In the genomic region with DNA sequence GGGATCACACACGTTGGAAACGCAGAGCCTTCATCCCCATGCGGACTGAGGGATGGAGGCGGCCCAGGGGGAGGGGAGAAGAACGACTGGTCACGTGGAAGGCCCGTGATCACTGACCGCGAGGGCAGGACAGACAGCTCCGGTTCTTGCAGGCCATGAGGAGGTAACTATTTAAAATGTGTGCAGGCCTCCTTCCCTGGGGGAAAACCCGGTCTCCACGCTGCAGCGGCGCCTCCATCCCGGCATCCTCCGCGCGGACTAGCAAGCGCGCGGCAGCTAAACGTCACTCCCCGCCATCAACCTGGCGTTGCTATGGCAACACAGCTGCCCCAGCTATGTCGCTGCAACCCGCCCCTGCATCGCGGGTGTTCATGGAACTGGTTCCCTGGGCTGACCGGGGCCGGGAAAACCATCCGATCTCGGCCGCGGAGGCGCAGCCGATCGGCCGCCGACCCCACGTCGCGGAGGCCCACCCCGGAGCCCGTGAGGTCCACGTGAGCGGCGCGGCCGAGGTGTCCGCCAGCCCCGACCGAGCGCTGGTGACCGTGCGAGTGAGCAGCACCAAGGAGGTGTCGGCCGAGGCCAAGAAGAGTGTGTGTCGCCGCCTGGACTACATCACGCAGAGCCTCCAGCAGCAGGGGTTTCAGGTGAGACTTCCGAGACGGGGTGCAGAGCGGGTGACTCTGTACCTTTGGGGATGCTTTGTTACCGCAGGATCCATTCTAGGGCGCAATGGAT, we compare ENCODE assay signal across 8 mouse cellular contexts. TPM values are rescaled to one million over a fixed set of nuclear protein-coding genes. Genes with fewer than 3 reads are reported as not detected.
DNase-seq lines count a peak whose midpoint lies in the region; ATAC-seq and TF ChIP-seq lines count a peak whose summit lies in the region.

No protein-coding gene starts in this region.

- H3K9ac ChIP-seq in embryonic facial prominence, embryonic 15.5 days = peak overlapping the region; percentile 62
- peak overlapping the region; percentile 88 for H3K9ac ChIP-seq in limb, embryonic 14.5 days (ENCODE audit: low read depth, low read length, severe bottlenecking)
- H3K9ac ChIP-seq in midbrain, embryonic 16.5 days (ENCODE audit: low read depth, low read length) = peak overlapping the region; percentile 89

- H3K27ac ChIP-seq in bone marrow macrophage, adult 2 months (ENCODE audit: insufficient read depth, low read depth, low read length) = peak overlapping the region; percentile 90
- H3K27ac ChIP-seq in embryonic facial prominence, embryonic 15.5 days (replicated peaks) = peak overlapping the region; percentile 80
- H3K27ac ChIP-seq in limb, embryonic 14.5 days (replicated peaks; ENCODE audit: low read depth, low read length) = peak overlapping the region; percentile 90
- H3K27ac ChIP-seq in midbrain, embryonic 16.5 days (ENCODE audit: low read length) = peak overlapping the region; percentile 91
- 0 out of 2 replicates have a peak overlapping the region, but pooled peaks have one; percentile 1 for H3K27ac ChIP-seq in spleen, adult 2 months (ENCODE audit: insufficient read depth, low read length)

- peaks cover 15% of the 10 kb centered on the region for H3K4me1 ChIP-seq in bone marrow macrophage, adult 2 months (ENCODE audit: control insufficient read depth, insufficient read depth, low read length)
- 0 out of 2 replicates have a peak, but pooled peaks cover 5% of the 10 kb centered on the region for H3K4me1 ChIP-seq in embryonic facial prominence, embryonic 15.5 days
- H3K4me1 ChIP-seq in limb, embryonic 14.5 days (ENCODE audit: control insufficient read depth, insufficient read depth, low read length) = peaks cover 5% of the 10 kb centered on the region
- peaks cover 14% of the 10 kb centered on the region for H3K4me1 ChIP-seq in midbrain, embryonic 16.5 days (ENCODE audit: control insufficient read depth, insufficient read depth, low read length)
- H3K4me1 ChIP-seq in spleen, adult 2 months (ENCODE audit: control insufficient read depth, insufficient read depth, insufficient read length) = no peaks in the 10 kb centered on the region; the same call in 1 of the 2 replicates

- no peaks in the 10 kb centered on the region for H3K9me3 ChIP-seq in embryonic facial prominence, embryonic 15.5 days (replicated peaks)
- H3K9me3 ChIP-seq in limb, embryonic 14.5 days (ENCODE audit: control insufficient read depth, low read length) = no peaks in the 10 kb centered on the region
- H3K9me3 ChIP-seq in midbrain, embryonic 16.5 days (replicated peaks; ENCODE audit: control insufficient read depth, low read length, poor library complexity, severe bottlenecking) = 0 out of 2 replicates have a peak, but pooled peaks cover 2% of the 10 kb centered on the region

- TF ChIP-seq POLR2A in bone marrow macrophage, adult 2 months (IDR thresholded peaks at IDR 0.05; ENCODE audit: borderline replicate concordance, low read depth, low read length) = no peak
- TF ChIP-seq POLR2A in limb, embryonic 14.5 days (IDR thresholded peaks at IDR 0.05; ENCODE audit: borderline replicate concordance, extremely low read depth, insufficient read depth, insufficient read length) = 0 out of 2 replicates have a peak, but pooled peaks have one; percentile 56
- no peak; the same call in 1 of the 2 replicates for TF ChIP-seq POLR2A in spleen, adult 2 months (IDR thresholded peaks at IDR 0.05; ENCODE audit: low read depth, low read length)

- no peak for TF ChIP-seq CTCF in bone marrow macrophage, adult 2 months (IDR thresholded peaks at IDR 0.05; ENCODE audit: low read depth, low read length)
- no peak for TF ChIP-seq CTCF in spleen, adult 2 months (IDR thresholded peaks at IDR 0.05; ENCODE audit: extremely low read depth, insufficient read depth, insufficient read length, insufficient replicate concordance)

- under 1% methylated on average over 65 of the region's 65 CpGs for WGBS in embryonic facial prominence, embryonic 15.5 days
- WGBS in limb, embryonic 14.5 days = 3% methylated on average over 58 of the region's 65 CpGs
- WGBS in midbrain, embryonic 16.5 days = under 1% methylated on average over 65 of the region's 65 CpGs
- WGBS in spleen, adult 2 months = 1% methylated on average over 65 of the region's 65 CpGs

- peak overlapping the region; percentile 66 for H3K4me2 ChIP-seq in embryonic facial prominence, embryonic 15.5 days (replicated peaks)
- H3K4me2 ChIP-seq in limb, embryonic 14.5 days (replicated peaks; ENCODE audit: low read depth, low read length, severe bottlenecking) = peak overlapping the region; percentile 56
- peak overlapping the region; percentile 74 for H3K4me2 ChIP-seq in midbrain, embryonic 16.5 days (ENCODE audit: low read length)

- no peaks in the 10 kb centered on the region for H3K27me3 ChIP-seq in embryonic facial prominence, embryonic 15.5 days
- H3K27me3 ChIP-seq in limb, embryonic 14.5 days (ENCODE audit: control insufficient read depth, insufficient read depth, low read length) = no peaks in the 10 kb centered on the region
- no peaks in the 10 kb centered on the region for H3K27me3 ChIP-seq in midbrain, embryonic 16.5 days (ENCODE audit: control insufficient read depth, insufficient read depth, low read depth, low read length)
- no peaks in the 10 kb centered on the region for H3K27me3 ChIP-seq in spleen, adult 2 months (ENCODE audit: control insufficient read depth, insufficient read depth, low read length)

- H3K36me3 ChIP-seq in embryonic facial prominence, embryonic 15.5 days = no peaks in the 10 kb centered on the region
- no peaks in the 10 kb centered on the region for H3K36me3 ChIP-seq in limb, embryonic 14.5 days (ENCODE audit: control insufficient read depth, insufficient read depth, low read length)
- H3K36me3 ChIP-seq in midbrain, embryonic 16.5 days (ENCODE audit: control insufficient read depth, insufficient read depth, low read length) = peaks cover 2% of the 10 kb centered on the region; the same call in 1 of the 2 replicates
- no peaks in the 10 kb centered on the region for H3K36me3 ChIP-seq in spleen, adult 2 months (ENCODE audit: control insufficient read depth, insufficient read depth, low read length)

- peak overlapping the region; percentile 95 for H3K4me3 ChIP-seq in bone marrow macrophage, adult 2 months (ENCODE audit: insufficient read depth, low read length)
- peak overlapping the region; percentile 79 for H3K4me3 ChIP-seq in embryonic facial prominence, embryonic 15.5 days (replicated peaks)
- H3K4me3 ChIP-seq in limb, embryonic 14.5 days (replicated peaks; ENCODE audit: low read length) = peak overlapping the region; percentile 82
- H3K4me3 ChIP-seq in midbrain, embryonic 16.5 days (ENCODE audit: low read depth, low read length) = peak overlapping the region; percentile 64
- H3K4me3 ChIP-seq in spleen, adult 2 months (ENCODE audit: extremely low read depth, insufficient read depth, insufficient read length) = peak overlapping the region; percentile 66

- peak; percentile 90 to 92 for DNase-seq in B cell, adult 2 months
- peak; percentile 81 to 84 for DNase-seq in heart, adult 9 months (ENCODE audit: low spot score in 2 of 2)
- peak; percentile 90 for DNase-seq in kidney, adult 9 months
- DNase-seq in limb, embryonic 14.5 days (ENCODE audit: low spot score) = peak; percentile 95
- DNase-seq in spleen, adult 2 months (ENCODE audit: low read depth in 1 of 2, low spot score in 2 of 2) = peak; percentile 77 to 85

- peak; percentile 92 for ATAC-seq in embryonic facial prominence, embryonic 15.5 days (ENCODE audit: insufficient number of reproducible peaks, low FRiP score, low TSS enrichment, low read depth)
- peak; percentile 96 for ATAC-seq in limb, embryonic 14.5 days (ENCODE audit: low FRiP score, low read depth)
- ATAC-seq in midbrain, embryonic 16.5 days = peak; percentile 96

RNA-seq across cellular contexts. Expression of a gene that starts 0.5 kb away (rescaled TPM):
- 2.7 and 2.9 TPM in 2 replicates for polyA plus RNA-seq in bone marrow macrophage, adult 2 months (2012; ENCODE audit: insufficient read depth, insufficient read length, missing spikeins)
- 19.6 and 20.4 TPM in 2 replicates for polyA plus RNA-seq in embryonic facial prominence, embryonic 15.5 days (2015; fragmentation: Nextera tagmentation; extraction: Ambion mirVana)
- 14.8 and 15.4 TPM in 2 replicates for polyA plus RNA-seq in limb, embryonic 14.5 days (2012; rRNA removed)
- polyA plus RNA-seq in limb, embryonic 14.5 days (2014; fragmentation: Nextera tagmentation; extraction: Ambion mirVana) = 24.3 and 25.8 TPM in 2 replicates
- polyA plus RNA-seq in midbrain, embryonic 16.5 days (2015; fragmentation: Nextera tagmentation; extraction: Ambion mirVana) = 35.3 and 38.6 TPM in 2 replicates
- 1.8 and 2.3 TPM in 2 replicates for polyA plus RNA-seq in spleen, adult 2 months (2012; rRNA removed)

Comparison
In these comparisons a context has a peak if more than half of its experiments do, and no peak if none do; other contexts are left out.
1. Peak in every context shown above with its lines: DNase-seq, ATAC-seq, H3K4me3 ChIP-seq and H3K27ac ChIP-seq.
2. H3K27ac ChIP-seq: peak in every context shown above with its lines; median percentile 91 in midbrain, embryonic 16.5 days; 90 in bone marrow macrophage, adult 2 months; 90 in limb, embryonic 14.5 days; 80 in embryonic facial prominence, embryonic 15.5 days; 1 in spleen, adult 2 months.